Mouse (Mus musculus) gastrocnemius, postnatal 10 days (tissue): Measurements from ENCODE around the gene Stip1. TPM values are rescaled to one million over a fixed set of nuclear protein-coding genes. Genes with fewer than 3 reads are reported as not detected.

Experiments
- DNase-seq: peaks from one replicate; pipeline ENCODE4 v3.0.0; 2021; ENCODE audit warnings: mixed read lengths
- total RNA-seq, 2 experiments: library from RNA; stranded (reverse); gene quantifications; 2 replicates each; pipeline ENCODE4 v1.2.3; 2021

Gene Stip1
- total RNA-seq, 2 experiments from 2014 or later, result 98.2 to 100 TPM

DNA sequence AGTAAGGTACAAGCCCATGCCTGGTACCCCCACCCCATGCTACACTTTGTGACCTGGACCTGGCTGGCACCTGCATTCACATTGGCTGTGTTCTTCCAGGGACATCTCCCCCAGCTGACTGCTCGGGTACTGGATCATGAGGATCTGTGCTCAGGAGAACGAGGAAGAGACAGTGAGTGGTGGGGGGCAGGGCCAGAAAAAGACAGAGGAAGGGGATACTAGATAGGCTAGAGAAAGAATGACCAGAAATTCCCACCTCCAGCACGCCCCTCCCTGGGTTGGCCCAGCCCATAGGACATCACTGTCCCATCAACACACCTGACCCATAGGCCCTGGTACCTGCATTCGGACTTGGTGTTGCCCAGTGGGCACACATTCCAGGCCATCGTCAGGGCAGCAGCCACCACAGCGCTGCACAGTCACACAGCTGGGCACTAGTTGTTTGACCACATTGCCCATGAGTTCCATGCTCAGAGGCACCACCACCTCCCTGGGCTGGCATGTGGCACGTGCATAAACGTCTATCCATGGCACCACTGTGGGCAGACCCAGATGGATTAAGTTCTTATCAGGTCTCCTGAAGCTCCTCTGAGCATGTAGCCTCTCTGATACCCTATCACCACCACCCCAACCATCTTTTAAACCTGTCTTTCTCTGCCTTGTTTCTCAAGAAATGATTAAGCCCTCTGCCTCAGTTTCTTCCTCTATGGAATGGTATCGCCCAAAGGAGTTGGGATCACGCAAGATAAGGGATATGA, 53.6 kb downstream of the Stip1 start:
- no peak for DNase-seq

DNA sequence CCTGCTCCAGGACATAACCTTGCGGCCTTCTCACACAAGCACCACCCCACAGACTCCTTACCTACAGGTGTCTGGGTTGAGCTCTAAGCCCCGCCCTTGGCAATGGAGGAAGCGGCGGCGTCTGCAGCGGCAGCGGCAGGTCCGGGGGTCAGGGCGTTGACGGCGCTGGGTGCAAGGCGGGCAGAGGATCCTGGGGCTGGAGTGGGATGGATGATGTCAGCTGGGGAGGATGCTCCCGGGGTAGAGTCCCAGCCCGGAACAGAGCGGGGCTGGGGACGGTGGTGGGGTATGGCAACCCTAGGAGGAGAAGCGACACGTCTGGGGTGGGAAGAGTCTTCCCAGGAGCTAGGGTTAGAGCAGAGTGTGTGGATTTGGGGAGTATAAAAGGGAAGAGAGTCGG, 54.5 kb downstream of the Stip1 start:
- DNase-seq, result no peak

DNA sequence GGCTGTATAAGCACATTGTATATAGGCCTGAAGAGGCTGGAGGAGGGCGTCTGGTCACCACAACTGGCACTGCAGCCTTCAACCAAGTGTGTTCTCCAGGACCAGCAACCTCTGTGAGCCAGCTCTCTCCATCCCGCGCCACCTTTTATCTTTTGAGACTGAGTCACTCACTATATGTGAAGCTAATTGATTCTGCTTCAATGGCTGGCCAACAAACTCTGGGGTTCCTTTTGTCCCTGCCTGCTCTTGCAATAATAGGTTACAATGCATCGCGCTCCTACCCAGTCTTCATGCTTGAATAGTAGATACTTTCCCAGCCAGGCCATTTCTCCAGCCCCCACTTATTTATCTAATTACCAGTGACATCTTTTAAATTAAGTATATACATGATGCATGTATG, 56.1 kb downstream of the Stip1 start:
- no peak for DNase-seq

DNA sequence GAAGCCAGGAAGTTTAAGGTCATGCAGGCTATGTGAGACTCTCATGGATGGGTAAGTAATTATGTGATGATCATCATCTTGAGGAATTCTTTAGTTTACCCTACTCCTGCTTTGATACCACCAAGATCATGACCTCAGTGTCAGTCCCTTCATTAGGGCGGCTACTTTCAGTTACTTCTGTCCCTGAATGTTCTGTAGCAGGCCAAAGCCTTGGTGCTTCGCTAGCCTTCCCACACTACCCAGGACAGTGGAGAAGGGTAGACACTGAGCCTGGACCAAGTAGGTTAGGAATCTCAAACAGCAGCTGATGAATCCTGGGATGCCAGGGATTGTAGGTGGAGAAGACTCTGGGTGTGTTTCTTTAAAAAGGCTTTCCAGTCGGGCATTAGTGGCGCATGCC, 58.3 kb downstream of the Stip1 start:
- no peak for DNase-seq

DNA sequence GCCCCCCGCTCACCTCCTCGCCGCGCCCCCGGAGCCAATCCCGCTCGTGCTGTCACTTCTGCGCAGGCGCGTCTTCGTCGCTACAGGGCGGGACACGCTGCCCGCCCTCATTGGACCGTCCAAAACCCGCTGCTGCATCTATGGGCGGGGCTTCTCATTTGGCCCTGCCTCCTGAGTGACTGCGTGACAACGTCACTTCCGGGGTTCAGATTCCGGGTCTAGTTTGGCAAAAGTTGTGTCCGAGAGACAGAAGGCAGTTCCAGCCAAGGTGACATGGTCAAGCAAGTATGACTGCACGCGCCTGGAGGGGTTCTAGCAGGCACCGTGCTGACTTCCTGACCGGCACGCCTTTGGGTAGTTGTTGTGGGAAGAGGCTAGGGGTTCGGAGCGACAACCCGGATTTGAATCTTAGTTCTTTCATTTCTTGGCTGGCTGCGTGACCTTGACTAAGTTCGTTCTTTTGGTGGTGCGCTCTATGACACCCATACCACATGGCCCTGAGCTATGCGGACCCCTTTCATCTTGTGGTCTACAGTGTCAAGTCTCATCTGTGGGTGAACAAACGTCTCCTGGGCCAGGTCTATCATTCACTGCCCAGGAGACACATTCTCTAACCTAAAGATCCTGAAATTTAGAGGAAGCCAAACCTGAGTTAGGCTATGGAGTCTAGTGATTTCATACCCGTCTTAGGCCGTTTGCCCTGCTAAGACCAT, 59.2 kb downstream of the Stip1 start, which contains the start of gene Fkbp2:
TSS of gene Fkbp2 (minus strand) at position 121 of the 713 bp plus-strand sequence.
- peak; percentile 99 for DNase-seq

DNA sequence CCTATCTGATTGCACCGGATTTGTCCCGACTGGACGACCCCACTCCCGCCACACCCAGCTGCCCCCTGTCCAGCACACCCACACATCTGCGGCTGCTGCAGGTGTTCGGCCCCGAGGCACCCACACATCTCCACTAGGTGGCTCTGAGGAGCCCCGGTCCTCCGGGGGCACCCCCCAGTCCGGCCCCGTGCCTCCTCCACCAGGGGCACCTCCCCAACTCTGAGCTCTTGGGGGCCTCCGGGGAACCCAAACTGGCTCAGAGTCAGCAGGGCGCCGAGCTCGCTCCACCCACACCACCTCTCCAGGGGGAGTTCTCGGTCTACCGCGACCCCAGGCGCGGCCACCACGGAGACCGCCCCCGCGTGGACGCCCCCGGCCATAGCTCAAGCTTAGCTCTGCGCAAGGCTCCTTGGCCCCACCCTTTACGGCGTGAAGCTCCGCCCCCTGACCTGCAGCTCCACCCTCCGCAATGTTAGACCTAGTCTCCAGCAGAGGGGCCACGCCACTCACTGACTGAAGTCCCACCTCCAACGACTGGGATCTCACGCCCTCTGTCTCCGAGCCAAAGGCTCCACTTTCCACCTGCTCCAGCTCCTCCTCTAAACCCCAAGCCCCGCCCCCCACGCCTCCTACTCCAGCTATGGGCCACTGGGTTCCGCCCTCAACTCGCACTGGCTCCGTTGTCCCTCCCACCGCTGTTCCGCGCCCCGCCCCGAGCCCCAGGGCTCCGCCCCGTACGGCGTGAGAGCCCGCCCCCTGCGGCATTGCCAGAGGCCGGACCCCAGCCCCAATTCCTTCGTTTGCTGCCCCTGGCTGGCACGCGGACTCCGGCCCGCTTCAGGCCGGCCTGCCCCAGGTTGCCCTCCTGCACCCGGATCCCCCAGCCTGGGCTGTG, 60.0 kb downstream of the Stip1 start:
- DNase-seq, result peak; percentile 100

DNA sequence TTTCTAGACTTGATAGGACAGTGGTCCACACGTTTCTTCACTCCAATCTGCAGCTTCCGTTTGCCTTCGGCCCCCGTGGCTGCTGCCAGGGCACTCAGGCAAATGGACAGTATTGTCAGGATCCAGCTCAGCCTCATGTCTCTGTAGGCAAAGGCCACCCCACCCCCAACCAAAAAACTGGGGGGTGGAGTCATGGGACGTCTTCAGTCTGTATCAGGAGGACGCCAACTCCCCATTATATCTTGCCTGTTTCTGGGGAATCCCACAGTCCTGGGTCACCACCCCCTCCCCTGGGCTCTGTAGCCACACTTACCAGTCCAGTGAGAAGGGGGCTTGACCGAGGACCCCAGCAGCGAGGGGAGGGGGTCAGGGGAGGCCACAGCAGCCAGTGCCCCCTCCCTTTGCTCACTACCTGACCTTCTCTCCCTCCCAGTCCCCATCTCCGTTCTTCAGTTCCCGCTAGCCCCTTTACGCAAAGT, 60.7 kb downstream of the Stip1 start:
- DNase-seq, result peak; percentile 42

DNA sequence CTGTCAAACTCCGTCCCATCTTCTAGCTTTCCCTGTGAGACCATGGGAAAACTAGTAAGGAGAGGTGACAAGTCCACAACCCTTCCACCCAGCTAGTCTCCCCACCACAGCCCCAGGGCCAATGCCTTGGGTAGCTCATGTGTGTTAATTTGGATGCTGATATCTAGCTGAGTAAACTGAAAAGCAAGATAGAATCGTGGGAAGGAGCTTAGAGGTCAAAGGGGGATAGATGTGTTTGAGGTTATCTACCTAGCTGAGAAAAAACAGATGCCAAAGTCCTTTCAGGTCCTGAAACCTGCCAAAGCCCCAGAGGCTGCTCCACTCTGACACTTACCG, 61.2 kb downstream of the Stip1 start:
- no peak for DNase-seq

DNA sequence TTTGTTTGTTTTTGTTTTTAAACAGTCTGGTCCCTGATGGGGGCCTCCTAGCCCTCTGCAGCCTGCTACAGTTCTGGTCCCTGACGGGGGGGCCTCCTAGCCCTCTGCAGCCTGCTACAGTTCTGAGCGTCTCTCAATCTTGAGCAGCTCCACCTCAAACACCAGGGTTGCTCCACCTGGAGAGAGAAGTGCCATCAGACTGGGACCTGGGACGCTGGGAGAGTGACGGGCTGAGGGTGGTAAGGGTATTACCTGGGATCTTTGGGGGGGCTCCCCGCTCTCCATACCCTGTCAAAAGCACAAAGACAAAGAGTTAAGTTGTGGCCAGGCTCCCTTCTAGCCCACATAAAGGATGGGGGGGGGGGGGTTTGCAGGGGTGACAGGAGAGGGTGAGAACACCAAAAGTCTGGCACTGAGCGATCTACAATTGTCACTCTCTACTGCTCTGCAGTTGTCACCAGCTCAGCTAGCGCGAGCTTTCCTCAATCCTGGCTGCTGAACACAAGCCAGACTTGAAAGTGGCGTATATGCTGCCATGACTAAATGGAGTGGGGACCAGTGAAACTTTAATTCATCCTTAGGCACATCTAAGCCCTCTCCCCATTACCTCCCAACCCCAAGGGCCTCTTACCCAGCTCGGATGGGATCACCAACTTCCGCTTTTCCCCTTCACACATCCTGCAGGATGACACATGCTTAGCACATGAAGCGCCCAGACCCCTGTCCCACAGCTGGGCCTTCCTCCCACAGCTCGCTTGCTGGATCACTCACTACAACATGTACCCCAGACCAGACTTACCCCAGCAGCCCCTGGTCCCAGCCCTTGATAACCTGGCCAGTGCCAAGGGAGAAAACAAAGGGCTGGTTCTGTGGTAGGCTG, 61.8 kb downstream of the Stip1 start:
- DNase-seq, result no peak

DNA sequence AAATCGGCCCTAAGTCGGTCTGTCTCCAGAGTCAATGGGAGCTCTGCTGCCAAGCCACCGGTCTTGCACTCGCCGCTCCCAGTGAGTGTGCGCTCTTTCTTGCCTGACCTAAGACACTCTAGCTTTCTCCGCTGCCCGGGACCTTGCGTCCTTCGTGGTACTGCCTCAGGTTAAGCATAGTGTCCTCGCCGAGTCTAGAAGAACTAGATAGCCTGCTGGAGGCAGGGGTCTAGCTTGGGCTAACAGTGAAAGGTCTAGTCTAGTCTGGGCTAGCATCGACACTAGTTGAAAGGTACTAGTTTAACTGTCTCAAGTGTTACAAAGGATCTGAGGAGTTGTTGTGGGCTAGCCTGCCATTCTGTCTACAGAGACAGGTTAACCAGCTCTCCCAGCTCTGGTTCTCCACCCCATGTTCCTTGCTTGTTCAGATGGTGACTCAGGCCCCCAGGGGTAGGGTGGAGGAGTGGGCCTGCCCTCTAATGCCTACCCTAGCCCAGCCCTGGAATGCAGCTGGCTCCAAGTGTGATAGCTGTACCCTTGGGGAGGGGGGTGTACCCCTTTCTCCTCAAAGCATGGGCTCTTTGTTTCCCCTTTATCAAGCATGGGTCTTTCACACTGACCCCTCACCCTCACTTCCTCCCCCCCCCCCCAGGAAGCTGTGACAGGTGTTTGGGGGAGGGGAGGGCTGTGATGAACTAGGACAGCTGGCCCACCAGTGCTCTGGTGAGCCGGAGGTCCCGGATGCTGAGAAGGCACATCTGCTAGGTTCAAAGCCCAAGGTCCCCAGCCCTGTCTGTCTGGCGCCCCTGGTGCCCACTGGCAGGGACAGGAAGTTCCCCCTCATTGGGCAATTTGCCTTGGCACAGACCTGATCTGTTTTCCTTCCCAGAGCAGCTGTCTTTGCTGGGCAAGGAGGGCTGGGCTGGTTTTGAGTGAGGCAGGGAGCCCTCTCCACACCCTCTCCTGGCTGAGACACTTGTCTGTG, 63.9 kb downstream of the Stip1 start, which contains the start of gene Plcb3:
TSS of gene Plcb3 (minus strand) at position 934 of the 985 bp plus-strand sequence.
- DNase-seq, result peak; percentile 73

DNA sequence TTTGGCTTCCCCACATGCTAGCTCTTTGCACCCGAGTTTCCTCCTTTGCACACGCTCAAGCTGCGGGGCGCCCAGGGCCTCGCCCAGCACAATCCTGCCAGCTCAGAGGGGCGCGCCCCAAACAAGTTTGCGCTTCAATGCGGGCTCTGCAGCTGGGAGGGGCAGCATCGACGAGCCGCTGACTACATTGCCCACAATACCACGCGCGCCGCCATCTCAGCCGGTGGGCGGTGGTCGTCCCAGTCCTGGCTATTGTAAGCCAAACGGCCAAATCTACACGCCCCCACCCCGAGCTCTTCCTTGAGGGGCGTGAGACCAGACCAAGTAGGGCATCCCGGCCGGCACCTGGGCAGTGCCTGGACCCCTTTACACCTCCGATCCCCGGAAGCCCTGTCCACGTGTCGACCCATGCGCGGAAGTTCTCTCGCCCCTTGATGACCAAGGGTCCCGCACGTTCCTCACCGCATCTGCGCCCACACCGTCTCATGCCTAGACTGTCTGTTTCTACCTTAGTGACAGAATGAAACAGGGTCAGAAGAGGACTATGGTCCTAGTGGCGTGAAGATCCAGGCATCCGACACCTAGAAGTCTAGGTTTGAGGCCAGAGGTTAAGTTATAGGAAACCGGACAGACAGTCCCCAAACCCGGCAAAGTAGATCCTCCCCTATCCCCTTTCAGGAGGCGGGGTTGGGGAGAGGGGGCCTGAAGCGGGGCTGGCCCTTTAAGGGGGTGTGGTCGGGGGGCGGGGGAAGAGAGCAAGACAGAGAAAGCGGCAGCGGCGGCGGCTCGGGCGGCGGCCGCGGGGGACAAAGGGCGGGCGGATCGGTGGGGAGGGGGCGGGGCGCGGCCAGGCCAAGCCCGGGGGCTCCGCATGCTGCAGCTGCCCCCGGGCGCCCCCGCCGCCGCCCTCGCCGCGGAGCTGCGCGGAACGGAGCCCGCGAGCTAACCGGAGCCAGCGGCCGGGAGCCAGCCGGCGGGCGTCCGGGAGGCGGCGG, 65.3 kb downstream of the Stip1 start, which contains the start of gene Ppp1r14b:
TSS of gene Ppp1r14b (plus strand) at position 758 of the 995 bp plus-strand sequence.
- DNase-seq, result peak; percentile 85

DNA sequence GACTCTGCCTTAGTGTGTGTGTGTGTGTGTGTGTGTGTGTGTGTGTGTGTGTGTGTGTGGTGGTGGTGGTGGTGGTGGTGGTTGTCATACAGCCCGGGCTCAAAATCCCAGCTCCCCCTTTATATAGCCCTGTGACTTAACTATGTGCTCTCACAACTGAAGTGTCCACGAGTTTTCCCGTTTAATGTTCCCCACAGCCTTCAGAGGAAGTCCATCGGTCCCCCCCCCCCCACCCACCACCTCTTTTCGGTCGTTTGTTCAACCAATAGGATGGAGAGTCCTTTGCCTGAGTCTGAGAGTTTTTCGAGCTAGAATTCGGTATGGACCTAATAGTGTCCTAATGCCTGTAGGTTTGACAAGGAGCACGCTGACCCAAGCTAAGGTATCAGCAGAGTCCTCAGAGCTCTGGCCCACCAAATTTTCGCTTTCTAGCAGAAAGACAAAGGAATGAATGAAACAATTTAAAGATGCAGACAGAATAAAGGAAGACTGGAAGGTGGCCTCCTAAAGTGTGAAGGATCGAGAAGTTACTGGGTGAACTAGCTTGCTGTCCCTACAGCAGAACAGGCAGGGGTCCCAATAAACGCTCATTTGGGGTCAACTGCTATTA, 66.1 kb downstream of the Stip1 start:
- no peak for DNase-seq

DNA sequence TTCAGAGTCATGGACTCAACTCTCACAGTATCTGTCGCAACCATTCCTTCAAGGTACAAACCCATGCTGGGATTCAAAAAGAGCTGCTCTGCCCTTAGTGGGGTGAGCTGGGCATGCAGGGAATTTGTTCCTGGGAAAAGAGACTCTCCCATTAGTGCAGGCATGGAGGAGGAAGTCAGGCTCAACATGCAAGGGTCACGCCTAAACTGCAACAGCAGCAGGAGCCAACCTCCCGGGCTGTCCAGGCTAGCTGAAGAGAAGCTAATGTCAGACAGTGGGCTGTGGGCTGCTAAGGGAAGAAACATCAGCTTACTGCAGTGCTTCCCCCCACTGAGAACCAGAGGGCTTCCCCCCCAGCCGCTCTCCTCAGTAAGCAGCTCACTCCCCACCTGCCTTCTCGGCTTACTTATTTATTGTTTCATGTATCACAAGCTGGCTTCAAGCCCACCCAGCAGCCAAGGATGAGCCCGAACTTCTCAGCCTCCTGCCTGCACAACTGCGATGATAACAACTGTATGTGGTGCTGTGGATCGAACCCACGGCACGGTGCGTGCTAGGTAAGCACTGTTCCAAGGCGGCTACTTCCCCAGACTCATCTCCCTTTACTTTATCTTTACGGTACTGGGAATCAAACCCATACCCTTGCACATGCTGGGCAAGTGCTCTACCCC, 67.4 kb downstream of the Stip1 start:
- no peak for DNase-seq

DNA sequence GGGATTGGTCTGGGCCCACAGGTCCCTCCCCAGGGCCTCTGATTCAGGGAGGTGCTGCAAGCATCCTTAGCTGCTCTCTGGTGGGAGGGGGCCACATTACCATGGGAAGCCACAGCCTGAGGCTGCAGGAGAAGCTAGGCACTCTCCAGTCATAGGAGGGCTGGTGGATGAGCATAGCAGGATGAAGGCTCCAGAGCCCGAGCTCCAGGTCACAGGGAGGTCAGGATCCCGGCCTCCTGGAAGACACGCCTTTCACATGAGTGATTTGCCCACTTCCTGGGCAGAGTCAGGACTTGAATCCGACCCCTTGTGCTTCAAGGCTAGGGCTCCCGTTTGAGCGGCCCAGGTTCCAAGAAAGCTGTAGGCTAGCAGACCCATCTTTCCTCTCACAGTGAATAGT, 68.1 kb downstream of the Stip1 start:
- no peak for DNase-seq
